Mouse (Mus musculus) embryonic fibroblast, embryonic 13.5 days (primary cell): Measurements from ENCODE around the gene Slc25a42.

ENCODE experiments used
- CTCF ChIP-seq: IDR thresholded peaks from 2 replicates; pipeline ENCODE4 v1.5.1; 2011; ENCODE audit warnings: mild to moderate bottlenecking, control low read depth, low read length, moderate library complexity, borderline replicate concordance; ENCODE audit not compliant: insufficient read depth
- POLR2A ChIP-seq: IDR thresholded peaks from 2 replicates; pipeline ENCODE4 v1.6.1; 2011; ENCODE audit warnings: low read depth, mild to moderate bottlenecking, control low read depth, low read length, moderate library complexity

GRCm38 (mm10) chr8:70257456-70257855 is 45.4 kb upstream of the Slc25a42 start:
- TF ChIP-seq CTCF (no peak), POLR2A (no peak)
